Mouse (Mus musculus) E14TG2a.4 (cell line): ENCODE measurements around the gene Ntn1.

Experiments
- CTCF ChIP-seq: conservative IDR thresholded peaks from 2 replicates; pipeline ENCODE4 v1.5.1; 2014; ENCODE audit warnings: low read length
- NANOG ChIP-seq: IDR thresholded peaks from 2 replicates; pipeline ENCODE4 v1.6.1; 2014; ENCODE audit warnings: borderline replicate concordance, low read length, mixed read lengths
- POU5F1 ChIP-seq: IDR thresholded peaks from 2 replicates; pipeline ENCODE4 v1.6.1; 2014; ENCODE audit warnings: low read length, borderline replicate concordance

GRCm38 (mm10) chr11:68342003-68342400 is 58.6 kb downstream of the Ntn1 start:
- TF ChIP-seq CTCF: no peak
- no peak for TF ChIP-seq NANOG
- no peak for TF ChIP-seq POU5F1
